Mouse (Mus musculus) liver, embryonic 12.5 days (tissue): ENCODE data around the gene Mfap1b. TPM values are rescaled to one million over a fixed set of nuclear protein-coding genes. Genes with fewer than 3 reads are reported as not detected.

Experiments
- ATAC-seq: fragments of 200-750 bp; cut with Nextera tagmentation; 2 replicates; pipeline ENCODE4 v1.8.0; 2017; ENCODE audit warnings: moderate number of reproducible peaks, mild to moderate bottlenecking, moderate library complexity
- H3K27ac ChIP-seq: fragments of 300-500 bp; sonication (generic); 2 replicates; pipeline ENCODE4 v1.5.1; 2016; ENCODE audit warnings: mild to moderate bottlenecking
- H3K27me3 ChIP-seq: fragments of 300-500 bp; sonication (generic); replicated peaks from 2 replicates; pipeline ENCODE4 v1.6.1; 2016; ENCODE audit warnings: mild to moderate bottlenecking, moderate library complexity
- H3K36me3 ChIP-seq: fragments of 300-500 bp; sonication (generic); 2 replicates; pipeline ENCODE4 v1.6.1; 2016; ENCODE audit warnings: mild to moderate bottlenecking, moderate library complexity
- H3K4me1 ChIP-seq: fragments of 300-500 bp; sonication (generic); 2 replicates; pipeline ENCODE4 v1.6.1; 2016
- H3K4me2 ChIP-seq: fragments of 300-500 bp; sonication (generic); 2 replicates; pipeline ENCODE4 v1.6.1; 2016; ENCODE audit warnings: mild to moderate bottlenecking, moderate library complexity
- H3K4me3 ChIP-seq: fragments of 300-500 bp; sonication (generic); 2 replicates; pipeline ENCODE4 v1.5.1; 2016; ENCODE audit warnings: mild to moderate bottlenecking, moderate library complexity
- H3K9ac ChIP-seq: fragments of 300-500 bp; sonication (generic); 2 replicates; pipeline ENCODE4 v1.6.1; 2016; ENCODE audit warnings: mild to moderate bottlenecking, moderate library complexity
- H3K9me3 ChIP-seq: fragments of 300-500 bp; sonication (generic); replicated peaks from 2 replicates; pipeline ENCODE4 v1.6.1; 2016; ENCODE audit warnings: mild to moderate bottlenecking, moderate library complexity
- WGBS: fragments of 180-500 bp; shearing (Covaris S2); methylation state at CpG from one replicate; pipeline ENCODE4 v1.1.7; 2016; ENCODE audit not compliant: insufficient replicate concordance; 5-methylcytosine and 5-hydroxymethylcytosine counted together
- polyA plus RNA-seq: library from polyadenylated mRNA; unstranded; fragments of >200 nt; fragmentation: Nextera tagmentation; extraction: Ambion mirVana; gene quantifications from 2 replicates; pipeline ENCODE4 v1.2.1, GENCODE M21; 2016

Mfap1b gene
- polyA plus RNA-seq, 1 experiment from 2014 or later: 32.2 TPM

DNA sequence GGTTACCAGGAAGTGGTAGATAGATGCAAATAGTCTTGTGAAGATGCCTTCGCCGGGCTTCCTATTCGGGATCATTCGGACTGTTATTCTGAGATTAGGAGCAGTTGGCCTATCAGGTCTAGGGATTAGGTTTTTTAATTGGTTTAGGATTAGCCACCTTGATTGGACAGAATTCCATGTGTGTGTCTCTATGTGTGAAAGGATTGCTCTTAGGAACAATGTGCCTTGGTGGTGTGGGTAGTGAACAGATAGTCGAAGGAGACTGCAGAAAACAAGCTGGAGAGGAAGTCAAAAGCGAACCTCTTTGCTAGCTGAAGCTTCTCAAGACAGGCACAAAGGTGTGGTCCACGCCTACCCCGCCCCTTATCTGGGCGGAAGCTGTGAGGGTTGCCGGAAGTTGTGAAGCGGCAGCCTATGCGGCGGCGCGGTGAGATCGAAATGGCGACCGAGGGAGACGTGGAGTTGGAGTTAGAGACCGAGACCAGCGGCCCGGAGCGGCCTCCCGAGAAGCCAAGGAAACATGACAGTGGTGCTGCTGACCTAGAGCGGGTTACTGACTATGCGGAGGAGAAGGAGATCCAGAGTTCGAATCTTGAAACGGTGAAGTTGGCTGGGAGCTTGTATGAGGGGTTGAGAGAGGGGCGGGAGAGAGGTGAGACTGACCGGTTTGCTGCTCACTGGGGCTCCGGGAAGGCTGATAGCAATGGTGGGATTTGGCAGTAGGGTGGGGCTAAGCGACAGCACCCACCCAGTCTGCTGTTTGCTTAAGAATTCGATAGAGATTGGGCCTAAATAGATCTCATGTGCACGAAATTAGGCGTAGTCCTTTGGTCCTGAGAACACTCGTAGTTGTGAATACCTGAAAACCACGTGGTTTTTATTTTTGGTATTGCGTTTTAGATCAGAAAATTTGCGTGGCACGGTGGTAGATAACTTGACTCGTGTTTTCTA is 16.9 kb downstream of the Mfap1b start, which contains the start of gene Serinc4:
Serinc4 (minus strand) TSS at position 90 of the 951 bp plus-strand sequence.
- Histone ChIP-seq H3K36me3 (peaks cover 62% of the 10 kb centered on the region), H3K4me2 (peak within 1 kb of the TSS; percentile 80), H3K27ac (peak within 1 kb of the TSS; percentile 87), H3K4me3 (peak within 1 kb of the TSS; percentile 75), H3K4me1 (peaks cover 31% of the 10 kb centered on the region), H3K9me3 (no peaks in the 10 kb centered on the region), H3K27me3 (no peaks in the 10 kb centered on the region), H3K9ac (peak within 1 kb of the TSS; percentile 78)
- WGBS: 4% methylated on average over 41 of the region's 41 CpGs
- peak; percentile 96 for ATAC-seq

DNA sequence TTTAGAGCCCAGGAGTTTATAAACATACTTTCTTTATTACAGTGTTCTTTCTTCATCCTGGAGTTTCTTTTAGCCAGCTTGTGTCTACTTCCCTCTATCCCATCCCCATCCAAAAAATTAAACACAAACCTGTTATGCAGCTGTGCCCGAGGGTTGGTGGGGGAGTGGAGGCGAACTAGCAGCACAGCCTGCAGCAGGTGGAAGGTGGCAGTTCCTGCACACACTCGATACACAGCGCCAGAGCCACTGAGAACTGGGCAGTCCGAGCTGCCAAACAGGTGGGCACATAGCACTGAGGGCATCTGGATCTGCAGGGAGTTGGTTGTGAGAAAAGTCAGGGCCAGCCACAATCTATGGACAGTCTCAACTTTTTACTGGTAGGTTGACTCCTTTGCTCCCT is 18.3 kb downstream of the Mfap1b start:
- Histone ChIP-seq H3K36me3 (peaks cover 63% of the 10 kb centered on the region), H3K9me3 (no peaks in the 10 kb centered on the region), H3K27ac (0 out of 2 replicates have a peak overlapping the region, but pooled peaks have one; percentile 30), H3K27me3 (no peaks in the 10 kb centered on the region), H3K4me2 (no peak overlapping the region), H3K4me1 (peaks cover 41% of the 10 kb centered on the region), H3K4me3 (no peak overlapping the region), H3K9ac (no peak overlapping the region)
- ATAC-seq: no peak
- WGBS: 70% methylated on average over 5 of the region's 5 CpGs

DNA sequence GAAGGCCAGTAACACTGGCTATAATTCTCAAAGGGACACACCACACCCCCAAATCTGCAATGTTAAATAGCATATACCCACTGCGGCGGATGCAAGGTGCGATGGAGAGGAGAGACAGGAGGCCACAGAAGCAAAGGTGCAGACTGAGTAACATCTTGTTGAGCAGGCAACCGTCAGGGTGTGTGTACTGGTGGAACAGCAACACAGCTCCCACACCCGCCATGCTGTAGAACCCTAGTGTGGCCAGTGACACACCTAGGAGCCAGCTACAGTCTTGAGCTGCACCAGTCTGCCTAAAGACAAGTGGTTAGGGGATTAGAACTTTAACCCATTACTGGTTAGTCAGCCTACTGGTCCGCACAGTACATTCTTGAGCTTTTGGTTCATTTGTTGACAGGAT is 19.9 kb downstream of the Mfap1b start:
- Histone ChIP-seq H3K9me3 (no peaks in the 10 kb centered on the region), H3K4me3 (no peak overlapping the region), H3K9ac (no peak overlapping the region), H3K4me2 (no peak overlapping the region), H3K36me3 (peaks cover 47% of the 10 kb centered on the region), H3K27ac (0 out of 2 replicates have a peak overlapping the region, but pooled peaks have one; percentile 12), H3K27me3 (no peaks in the 10 kb centered on the region), H3K4me1 (peaks cover 48% of the 10 kb centered on the region)
- ATAC-seq: no peak
- 72% methylated on average over 6 of the region's 6 CpGs for WGBS

DNA sequence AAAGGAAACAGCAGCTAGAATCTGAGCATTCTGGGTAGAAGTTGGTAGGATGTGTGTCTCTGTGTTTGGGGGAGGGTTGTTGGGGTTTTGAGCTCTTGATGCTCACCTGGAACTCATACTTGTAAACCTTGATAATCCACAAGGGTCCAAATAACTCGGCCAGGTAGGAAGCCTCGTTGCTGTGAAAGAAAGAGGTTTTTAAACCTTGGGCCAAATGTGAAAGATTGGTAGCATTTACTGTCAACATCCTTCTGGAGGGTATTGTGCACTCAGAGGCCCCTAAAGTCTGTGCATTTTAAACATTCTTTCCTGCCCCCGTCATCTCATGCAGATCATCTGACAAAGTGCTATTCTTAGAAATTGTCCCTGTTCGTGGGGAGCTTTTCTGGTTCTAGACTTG is 20.9 kb downstream of the Mfap1b start, which contains the start of gene Hypk:
Hypk (plus strand) TSS at position 301 of the 400 bp plus-strand sequence.
- Histone ChIP-seq H3K4me3 (no peak within 1 kb of the TSS), H3K27ac (0 out of 2 replicates have a peak within 1 kb of the TSS, but pooled peaks have one; percentile 12), H3K27me3 (no peaks in the 10 kb centered on the region), H3K36me3 (peaks cover 40% of the 10 kb centered on the region), H3K9ac (no peak within 1 kb of the TSS), H3K4me1 (peaks cover 49% of the 10 kb centered on the region), H3K9me3 (no peaks in the 10 kb centered on the region), H3K4me2 (no peak within 1 kb of the TSS)
- WGBS: 75% methylated on average over 4 of the region's 4 CpGs
- ATAC-seq: no peak

DNA sequence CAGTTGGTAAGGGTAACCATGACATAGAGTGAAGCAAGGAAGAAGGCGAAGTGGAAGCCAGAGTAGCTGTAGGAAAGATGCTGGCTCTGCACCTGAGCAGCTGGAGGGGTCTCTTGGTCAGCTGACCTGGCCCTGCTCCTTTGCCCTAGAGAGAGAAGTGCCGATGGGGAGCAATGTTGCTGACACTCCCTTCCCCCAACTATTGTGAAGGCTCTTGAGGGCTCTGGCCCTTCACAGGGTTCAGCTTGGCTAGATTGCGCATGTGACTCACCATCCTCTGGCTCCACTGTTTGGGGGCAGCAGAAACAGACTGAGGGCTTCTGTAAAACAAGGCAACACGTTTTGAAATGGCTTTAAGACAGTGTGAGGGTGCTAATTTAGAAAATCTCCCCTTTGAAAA is 21.5 kb downstream of the Mfap1b start:
- Histone ChIP-seq H3K4me1 (peaks cover 51% of the 10 kb centered on the region), H3K9ac (no peak overlapping the region), H3K27me3 (no peaks in the 10 kb centered on the region), H3K27ac (no peak overlapping the region), H3K4me2 (no peak overlapping the region), H3K36me3 (peaks cover 40% of the 10 kb centered on the region), H3K4me3 (no peak overlapping the region), H3K9me3 (no peaks in the 10 kb centered on the region)
- ATAC-seq: no peak
- WGBS: 70% methylated on average over 4 of the region's 4 CpGs

DNA sequence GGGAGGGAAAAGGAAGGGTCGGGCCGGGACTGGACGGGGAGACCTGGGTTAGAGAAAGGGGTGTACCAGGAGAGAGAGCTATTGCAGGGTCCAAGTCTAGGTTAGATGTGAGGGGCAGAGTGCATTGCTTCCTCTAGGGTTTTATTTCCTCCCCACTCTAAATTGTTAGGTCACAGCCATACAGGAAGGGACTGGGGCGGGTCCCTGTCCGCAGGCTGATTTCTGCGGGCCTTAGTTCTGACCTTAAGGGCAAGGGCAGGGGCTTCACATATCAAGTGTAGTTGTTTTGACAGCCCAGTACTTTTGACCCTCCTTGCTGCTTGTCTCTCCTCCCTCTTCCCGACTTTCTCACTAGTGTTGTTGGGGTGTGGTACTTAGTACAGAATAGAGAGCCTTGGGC is 23.8 kb downstream of the Mfap1b start:
- H3K27ac ChIP-seq: peak overlapping the region; percentile 88
- peaks cover 36% of the 10 kb centered on the region for H3K36me3 ChIP-seq
- no peaks in the 10 kb centered on the region for H3K27me3 ChIP-seq
- H3K4me2 ChIP-seq: peak overlapping the region; percentile 93
- H3K4me1 ChIP-seq: peaks cover 41% of the 10 kb centered on the region
- H3K9me3 ChIP-seq: no peaks in the 10 kb centered on the region
- peak overlapping the region; percentile 99 for H3K9ac ChIP-seq
- peak overlapping the region; percentile 98 for H3K4me3 ChIP-seq
- whole genome bisulfite sequencing: 0% methylated on average over 7 of the region's 7 CpGs
- ATAC-seq: no peak

DNA sequence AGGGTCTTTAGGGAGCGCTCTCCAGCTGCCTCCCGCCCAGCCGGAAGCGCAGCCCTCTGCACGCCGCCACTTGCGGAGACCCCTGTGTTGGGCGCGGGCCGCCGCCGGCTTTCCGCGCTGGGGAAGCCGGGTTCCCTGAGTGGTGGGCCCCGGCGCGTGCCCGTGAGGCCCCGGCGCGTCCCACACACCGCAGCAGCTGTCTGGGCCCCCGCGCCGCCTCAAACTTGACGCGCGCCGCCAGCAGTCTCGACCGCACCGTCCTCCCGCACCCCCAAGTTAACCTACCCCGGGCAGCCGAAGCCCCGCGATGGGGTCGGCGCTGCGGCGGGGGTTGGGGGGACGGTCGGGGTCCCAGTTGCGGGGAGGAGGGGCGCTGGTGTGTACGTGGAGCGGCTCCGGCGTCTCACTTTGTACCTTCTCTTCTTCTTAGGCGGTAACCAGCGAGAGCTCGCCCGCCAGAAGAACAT is 24.3 kb downstream of the Mfap1b start:
- peak overlapping the region; percentile 99 for H3K9ac ChIP-seq
- peaks cover 41% of the 10 kb centered on the region for H3K4me1 ChIP-seq
- no peaks in the 10 kb centered on the region for H3K9me3 ChIP-seq
- peak overlapping the region; percentile 93 for H3K4me2 ChIP-seq
- peak overlapping the region; percentile 88 for H3K27ac ChIP-seq
- H3K27me3 ChIP-seq: no peaks in the 10 kb centered on the region
- peak overlapping the region; percentile 98 for H3K4me3 ChIP-seq
- under 1% methylated on average over 54 of the region's 54 CpGs for WGBS
- peaks cover 32% of the 10 kb centered on the region for H3K36me3 ChIP-seq
- peak; percentile 13 for ATAC-seq

DNA sequence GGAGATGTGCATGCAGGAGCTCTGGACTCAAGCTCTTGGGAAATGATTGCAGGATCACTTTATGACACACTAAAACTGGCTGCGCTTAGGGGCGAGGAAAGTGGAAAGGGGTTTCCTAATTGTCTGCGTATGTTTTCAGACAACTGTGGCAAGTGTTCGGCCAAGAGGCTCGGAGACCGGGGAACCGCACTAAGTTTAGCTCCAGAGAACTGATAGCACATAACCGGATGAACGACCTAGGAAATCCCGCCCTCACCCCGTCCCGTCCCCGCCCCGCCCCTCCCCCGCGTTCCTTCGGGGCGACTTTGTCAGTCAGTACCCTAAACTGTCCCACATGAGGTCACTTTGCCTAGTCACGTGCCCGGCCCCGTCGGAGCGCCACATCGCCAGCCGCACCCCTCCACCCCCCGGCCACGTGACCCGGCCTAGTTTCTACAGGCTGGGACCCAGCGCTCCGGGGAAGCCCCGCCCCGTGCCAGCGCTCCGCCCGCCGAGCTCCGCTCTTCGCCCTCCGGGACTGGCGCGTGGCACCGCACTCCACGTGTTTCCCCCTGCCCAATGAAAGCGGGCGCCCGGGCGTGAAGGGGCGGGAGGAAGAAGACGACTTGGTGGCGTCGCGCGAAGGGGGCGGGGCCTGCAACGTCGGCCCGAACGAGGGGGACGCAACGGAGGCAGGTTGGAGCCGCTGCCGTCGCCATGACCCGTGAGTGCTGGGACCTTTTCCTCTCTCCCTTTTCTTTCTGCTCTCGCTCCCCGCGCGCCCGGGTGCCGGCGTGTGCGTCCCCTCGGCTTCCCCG is 24.9 kb downstream of the Mfap1b start, which contains the start of gene Serf2:
Serf2 (plus strand) TSS at position 457 of the 797 bp plus-strand sequence.
- ATAC-seq: peak; percentile 97
- 3% methylated on average over 72 of the region's 74 CpGs for WGBS
- peak within 1 kb of the TSS; percentile 99 for H3K9ac ChIP-seq
- peak within 1 kb of the TSS; percentile 88 for H3K27ac ChIP-seq
- peaks cover 41% of the 10 kb centered on the region for H3K4me1 ChIP-seq
- H3K4me3 ChIP-seq: peak within 1 kb of the TSS; percentile 98
- H3K4me2 ChIP-seq: peak within 1 kb of the TSS; percentile 93
- H3K27me3 ChIP-seq: peaks cover 5% of the 10 kb centered on the region; the same call in 1 of the 2 replicates
- H3K9me3 ChIP-seq: no peaks in the 10 kb centered on the region
- H3K36me3 ChIP-seq: peaks cover 28% of the 10 kb centered on the region

DNA sequence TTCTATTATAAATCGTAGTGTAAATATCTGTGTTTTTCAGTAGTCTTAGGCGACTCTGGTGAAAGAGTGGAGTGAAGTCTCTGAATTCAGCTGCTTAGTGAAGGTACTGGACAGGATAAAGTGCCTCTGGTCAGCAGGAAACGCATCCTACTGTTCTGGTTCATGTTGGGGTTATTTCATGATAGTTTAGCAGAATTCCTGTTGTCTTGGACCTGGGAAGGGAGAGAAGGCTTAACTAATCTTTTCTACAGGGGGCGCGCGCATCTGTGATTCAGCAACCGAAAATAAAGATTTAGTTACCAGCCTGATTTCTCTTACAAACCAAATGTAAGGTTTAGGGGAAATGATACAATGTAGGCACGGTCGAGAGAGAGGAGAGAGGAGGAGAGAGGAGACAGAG is 25.7 kb downstream of the Mfap1b start:
- no peak for ATAC-seq
- peaks cover 20% of the 10 kb centered on the region for H3K36me3 ChIP-seq

DNA sequence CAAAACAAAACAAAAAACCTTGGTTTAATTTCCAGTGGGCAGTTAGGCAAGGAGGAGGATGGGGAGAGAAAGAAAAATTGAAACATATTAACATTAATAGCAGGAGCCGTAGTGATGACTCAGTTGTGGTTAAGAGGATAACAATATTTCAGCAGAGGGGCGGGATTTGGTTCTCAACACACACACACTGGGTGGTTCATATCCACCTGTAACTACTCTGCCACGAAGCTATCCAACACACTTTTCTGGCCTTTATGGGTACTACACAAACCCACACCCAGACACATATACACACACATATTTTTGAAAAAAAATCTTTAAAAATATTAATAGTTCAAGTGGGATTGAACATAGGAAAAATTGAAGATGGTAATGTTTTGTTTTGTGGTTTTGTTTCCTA is 26.9 kb downstream of the Mfap1b start:
- Histone ChIP-seq H3K4me2 (no peak overlapping the region), H3K9ac (no peak overlapping the region), H3K4me3 (no peak overlapping the region), H3K27me3 (peaks cover 18% of the 10 kb centered on the region), H3K9me3 (no peaks in the 10 kb centered on the region), H3K4me1 (peaks cover 48% of the 10 kb centered on the region), H3K36me3 (peaks cover 9% of the 10 kb centered on the region), H3K27ac (no peak overlapping the region)
- WGBS: 44% methylated on average over 3 of the region's 3 CpGs
- ATAC-seq: no peak

More for the DNA sequence above, 25.7 kb downstream of the Mfap1b start:
- Histone ChIP-seq H3K4me3 (peak overlapping the region; percentile 98), H3K9me3 (no peaks in the 10 kb centered on the region), H3K4me2 (peak overlapping the region; percentile 93), H3K27ac (peak overlapping the region; percentile 88), H3K9ac (peak overlapping the region; percentile 69), H3K4me1 (peaks cover 44% of the 10 kb centered on the region), H3K27me3 (peaks cover 11% of the 10 kb centered on the region; the same call in 1 of the 2 replicates)
- 18% methylated on average over 9 of the region's 9 CpGs for WGBS

DNA sequence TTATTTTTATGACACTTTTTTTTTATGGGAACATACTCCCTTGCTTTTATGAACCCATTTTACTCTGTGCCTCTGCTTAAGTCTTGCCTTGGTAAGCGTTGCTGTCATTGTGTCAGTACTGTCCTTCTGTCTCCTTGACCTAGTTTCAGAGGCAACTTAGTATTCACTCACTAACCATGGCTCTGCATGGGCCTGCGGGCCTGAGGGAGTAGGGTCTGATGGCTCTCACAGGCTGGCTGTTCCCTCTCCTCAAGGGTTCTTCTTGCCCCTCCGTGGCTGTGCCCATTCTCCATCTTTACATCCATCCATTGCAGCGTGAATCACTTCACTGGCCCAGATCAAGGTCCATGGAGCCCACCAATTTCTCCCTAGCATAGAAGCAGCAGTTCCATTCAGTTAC is 27.4 kb downstream of the Mfap1b start:
- WGBS: 70% methylated on average over 4 of the region's 4 CpGs
- peaks cover 7% of the 10 kb centered on the region for H3K36me3 ChIP-seq

More for the DNA sequence above, 27.4 kb downstream of the Mfap1b start:
- Histone ChIP-seq H3K9me3 (no peaks in the 10 kb centered on the region), H3K9ac (no peak overlapping the region), H3K27me3 (peaks cover 23% of the 10 kb centered on the region), H3K4me1 (peaks cover 51% of the 10 kb centered on the region), H3K4me3 (no peak overlapping the region), H3K4me2 (no peak overlapping the region), H3K27ac (no peak overlapping the region)
- ATAC-seq: no peak
